Mouse (Mus musculus) megakaryocyte, embryonic 14.5 days (primary cell): ENCODE measurements around the gene Nme4.

ENCODE experiments used
- FLI1 ChIP-seq: IDR thresholded peaks from 2 replicates; pipeline ENCODE4 v1.6.1; 2012; ENCODE audit warnings: low read length, inconsistent platforms, mixed read lengths
- GATA1 ChIP-seq: IDR thresholded peaks from 3 replicates; pipeline ENCODE4 v1.6.1; 2012; ENCODE audit warnings: mixed read lengths, low read length, inconsistent platforms, borderline replicate concordance

DNA sequence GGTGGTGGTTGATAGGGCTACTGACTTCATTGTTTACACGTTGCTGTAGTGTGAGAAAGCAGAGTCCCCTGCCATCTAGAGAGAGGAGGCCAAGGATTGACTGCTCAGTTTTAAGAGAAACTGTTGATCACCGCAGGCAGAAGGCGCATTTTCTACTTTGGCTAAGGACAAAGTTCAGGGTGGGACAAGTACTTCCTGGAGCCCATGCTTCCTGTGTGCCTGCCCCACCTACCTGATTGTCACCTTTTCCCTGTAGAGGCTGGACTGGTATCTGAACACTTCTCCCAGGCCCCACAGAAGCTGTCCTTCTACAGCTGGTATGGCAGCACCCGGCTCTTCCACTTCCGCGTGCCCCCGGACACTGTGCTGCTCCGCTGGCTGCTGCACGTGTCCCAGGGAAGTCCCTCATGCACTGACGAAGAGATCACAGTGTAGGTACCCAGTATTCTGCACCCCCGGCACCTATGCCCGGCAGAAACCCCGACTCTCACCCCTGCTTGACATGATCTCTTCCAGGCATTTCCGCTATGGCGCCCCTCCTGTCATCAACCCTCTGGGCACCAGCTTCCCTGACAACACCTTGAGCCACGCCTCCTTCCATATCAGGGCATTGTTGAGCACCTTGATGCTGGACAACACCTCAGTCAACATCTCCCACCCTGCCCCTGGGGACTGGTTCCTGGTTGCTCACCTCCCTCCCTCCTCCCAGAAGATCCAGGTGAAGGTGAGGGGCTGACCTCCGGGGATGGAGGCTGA lies 21.3 kb upstream of the Nme4 start:
- TF ChIP-seq GATA1: no peak
- no peak for TF ChIP-seq FLI1
